Mouse (Mus musculus): Measurements from ENCODE around the gene Itga8. TPM values are rescaled to one million over a fixed set of nuclear protein-coding genes. Genes with fewer than 3 reads are reported as not detected.

The Itga8 gene
- 8.0 and 9.7 TPM in 2 replicates for polyA plus RNA-seq (2016; fragmentation: Nextera tagmentation; extraction: Ambion mirVana)

DNA sequence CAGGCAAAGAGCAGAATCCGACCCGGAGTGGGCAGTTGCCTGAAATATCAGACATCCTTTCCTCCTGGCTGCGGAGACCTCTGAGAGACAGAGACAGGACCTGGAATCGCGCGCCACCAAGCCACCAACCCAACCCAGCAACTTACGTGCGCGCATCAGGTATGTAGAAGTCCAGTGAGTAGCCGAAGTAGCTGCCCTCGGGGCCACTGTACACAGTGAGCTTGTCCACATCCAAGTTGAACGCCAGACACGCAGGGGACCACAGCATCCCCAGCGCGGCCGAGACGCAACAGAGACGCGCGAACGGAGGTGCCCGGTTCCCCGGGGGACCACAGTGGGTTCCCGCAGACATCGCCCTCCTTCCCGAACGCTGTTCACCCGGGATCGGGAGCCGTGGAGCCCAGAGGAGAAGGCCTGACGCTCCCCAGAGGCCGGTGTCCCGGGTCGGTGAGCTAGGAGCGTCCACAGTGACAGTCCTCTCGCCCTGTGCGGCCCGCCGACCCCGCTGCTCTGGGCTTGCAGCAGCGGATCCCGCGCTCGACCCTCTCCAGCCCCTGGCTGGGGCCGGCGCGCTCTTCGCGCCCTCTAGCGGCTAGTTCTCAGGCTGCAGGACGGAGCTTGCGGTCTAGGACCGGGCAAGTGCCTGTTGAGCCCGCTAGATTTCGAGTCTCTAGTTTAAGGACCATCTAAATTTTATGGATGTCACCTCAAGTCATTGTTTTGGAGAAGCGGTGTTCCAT lies at the start of gene Itga8:
Itga8 (minus strand) TSS at position 492 of the 740 bp plus-strand sequence.
- H3K9me3 ChIP-seq (replicated peaks): no peaks in the 10 kb centered on the region
- H3K27ac ChIP-seq: peak within 1 kb of the TSS; percentile 92
- H3K36me3 ChIP-seq: no peaks in the 10 kb centered on the region
- peaks cover 22% of the 10 kb centered on the region for H3K4me1 ChIP-seq
- peaks cover 19% of the 10 kb centered on the region for H3K27me3 ChIP-seq (ENCODE audit: low read depth, poor library complexity, severe bottlenecking)
- DNase-seq (ENCODE audit: low spot score): peak; percentile 98
- H3K4me3 ChIP-seq: peak within 1 kb of the TSS; percentile 86
- WGBS: under 1% methylated on average over 56 of the region's 56 CpGs

DNA sequence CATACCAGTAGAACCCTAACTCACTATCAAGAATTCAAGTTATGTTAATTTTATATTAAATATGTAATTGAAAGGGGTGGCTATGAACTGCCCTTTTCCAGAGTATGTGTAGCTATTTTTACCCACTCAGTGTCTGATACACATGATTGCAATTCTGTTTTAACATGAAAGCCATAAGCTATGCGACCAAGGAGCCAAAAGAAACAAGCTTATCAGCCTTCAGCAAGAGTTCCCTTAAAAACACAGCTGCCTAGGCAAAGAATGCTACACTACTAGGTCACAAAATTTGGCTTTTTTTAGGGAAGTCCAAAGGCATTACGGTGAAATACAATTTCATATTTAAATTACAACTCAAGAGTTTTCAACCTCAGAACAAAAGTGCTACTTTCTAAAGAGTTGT lies 47.2 kb upstream of the Itga8 start:
- no peak overlapping the region for H3K4me3 ChIP-seq
- no peaks in the 10 kb centered on the region for H3K4me1 ChIP-seq
- no peaks in the 10 kb centered on the region for H3K27me3 ChIP-seq (ENCODE audit: low read depth, poor library complexity, severe bottlenecking)
- WGBS: 92% methylated on average over 2 of the region's 2 CpGs
- H3K27ac ChIP-seq: no peak overlapping the region
- H3K36me3 ChIP-seq: peaks cover 8% of the 10 kb centered on the region; the same call in 1 of the 2 replicates
- H3K9me3 ChIP-seq (replicated peaks): no peaks in the 10 kb centered on the region
- DNase-seq (ENCODE audit: low spot score): no peak

DNA sequence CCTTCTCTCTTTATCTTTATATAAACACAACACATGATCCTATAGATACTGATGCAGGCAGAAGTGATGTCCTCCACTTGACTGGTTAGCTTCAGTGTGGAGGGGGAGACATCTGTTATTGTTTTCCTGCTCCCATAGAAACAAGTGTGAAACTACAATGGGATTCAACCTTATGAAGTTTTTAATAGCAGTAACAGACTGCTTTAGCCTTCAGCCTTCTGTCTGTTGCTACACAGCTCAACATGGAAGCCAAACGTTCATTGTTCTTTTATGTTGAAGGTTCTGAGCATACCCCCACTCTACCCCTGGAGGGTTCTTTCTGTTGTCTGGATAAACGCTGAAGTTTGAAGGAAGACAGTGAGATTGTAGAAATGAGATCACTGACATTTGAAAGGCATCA lies 30.2 kb upstream of the Itga8 start:
- peaks cover 22% of the 10 kb centered on the region for H3K4me1 ChIP-seq
- no peaks in the 10 kb centered on the region for H3K36me3 ChIP-seq
- H3K27ac ChIP-seq: no peak overlapping the region
- 84% methylated on average over 2 of the region's 2 CpGs for WGBS
- no peaks in the 10 kb centered on the region for H3K27me3 ChIP-seq (ENCODE audit: low read depth, poor library complexity, severe bottlenecking)
- H3K4me3 ChIP-seq: no peak overlapping the region
- DNase-seq (ENCODE audit: low spot score): no peak
- no peaks in the 10 kb centered on the region for H3K9me3 ChIP-seq (replicated peaks)

DNA sequence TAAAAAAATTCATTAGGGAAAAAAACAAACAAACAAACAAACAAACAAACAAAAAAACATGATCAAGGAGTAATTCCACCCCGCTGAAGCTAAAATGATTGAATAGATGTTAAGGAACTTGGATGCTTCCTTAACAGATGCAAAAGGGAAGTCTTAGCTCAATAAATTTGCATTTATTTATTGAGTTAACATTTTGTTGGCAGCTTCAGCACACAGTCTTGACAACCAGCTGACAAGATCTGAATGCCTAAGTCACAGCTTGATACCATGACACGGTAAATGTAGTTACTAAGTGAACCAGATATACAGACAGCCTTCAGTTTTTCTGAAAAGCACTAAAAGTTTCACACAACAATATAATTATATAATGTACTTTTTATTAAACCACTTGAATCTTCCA lies 27.9 kb upstream of the Itga8 start:
- Histone ChIP-seq H3K27me3 (ENCODE audit: low read depth, poor library complexity, severe bottlenecking) (no peaks in the 10 kb centered on the region), H3K4me3 (no peak overlapping the region), H3K4me1 (peaks cover 25% of the 10 kb centered on the region), H3K27ac (no peak overlapping the region), H3K36me3 (no peaks in the 10 kb centered on the region), H3K9me3 (replicated peaks) (no peaks in the 10 kb centered on the region)
- 87% methylated on average over 2 of the region's 2 CpGs for WGBS
- no peak for DNase-seq (ENCODE audit: low spot score)

DNA sequence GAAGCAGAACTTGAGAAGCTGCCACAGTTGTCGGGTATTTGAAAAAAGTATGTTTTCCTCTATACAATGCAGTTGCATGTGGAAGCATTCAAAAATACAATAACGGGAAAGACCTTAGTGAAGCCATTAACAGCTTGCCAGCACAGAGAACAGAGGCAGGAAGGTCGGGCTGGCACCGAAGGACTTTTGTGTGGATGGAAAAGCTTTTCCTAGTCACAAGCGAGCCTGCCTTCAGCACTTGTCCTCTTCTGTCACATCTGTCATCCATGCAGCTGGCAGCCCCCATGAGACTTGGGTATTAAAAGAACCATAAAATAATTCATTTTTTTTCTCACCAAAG lies 27.3 kb upstream of the Itga8 start:
- peak overlapping the region; percentile 71 for H3K27ac ChIP-seq
- H3K4me1 ChIP-seq: peaks cover 25% of the 10 kb centered on the region
- H3K27me3 ChIP-seq (ENCODE audit: low read depth, poor library complexity, severe bottlenecking): no peaks in the 10 kb centered on the region
- no peaks in the 10 kb centered on the region for H3K36me3 ChIP-seq
- H3K9me3 ChIP-seq (replicated peaks): no peaks in the 10 kb centered on the region
- WGBS: 50% methylated on average over 5 of the region's 5 CpGs
- H3K4me3 ChIP-seq: no peak overlapping the region
- DNase-seq (ENCODE audit: low spot score): no peak

DNA sequence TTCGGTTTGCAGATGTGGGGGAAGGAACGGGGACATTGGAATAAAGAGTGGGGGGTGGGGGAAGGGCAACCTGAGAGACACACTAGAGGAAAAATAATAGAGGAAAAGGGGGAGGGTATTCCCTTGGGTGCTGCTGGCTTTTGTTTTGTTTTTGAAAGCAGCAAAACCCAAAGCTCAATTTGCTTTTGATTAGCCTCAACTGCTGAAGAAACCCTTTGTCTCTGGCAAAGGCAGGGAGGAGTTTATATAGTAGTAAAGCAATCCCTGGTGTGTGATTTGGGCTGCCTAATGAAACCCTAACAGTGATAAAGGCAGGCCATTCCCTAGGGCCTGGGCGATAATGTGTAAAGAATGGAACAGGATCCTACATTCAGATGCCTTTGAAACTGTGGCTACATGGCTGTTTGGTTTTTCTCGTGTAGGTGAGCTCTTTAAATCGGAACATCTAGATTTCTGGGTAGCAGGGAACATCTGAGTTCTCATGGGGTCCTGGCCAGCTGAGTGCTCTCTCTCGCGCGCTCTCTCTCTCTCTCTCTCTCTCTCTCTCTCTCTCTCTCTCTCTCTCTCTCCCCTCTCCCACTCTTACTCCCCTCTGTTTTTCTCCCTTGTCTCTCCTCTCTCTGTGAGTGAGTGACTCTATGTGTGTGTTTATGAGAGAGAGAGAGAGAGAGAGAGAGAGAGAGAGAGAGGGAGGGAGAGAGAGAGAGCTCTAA lies 26.8 kb upstream of the Itga8 start:
- DNase-seq (ENCODE audit: low spot score): no peak
- no peaks in the 10 kb centered on the region for H3K36me3 ChIP-seq
- peak overlapping the region; percentile 71 for H3K27ac ChIP-seq
- H3K4me3 ChIP-seq: peak overlapping the region; percentile 45; the same call in 1 of the 2 replicates
- H3K27me3 ChIP-seq (ENCODE audit: low read depth, poor library complexity, severe bottlenecking): no peaks in the 10 kb centered on the region
- no peaks in the 10 kb centered on the region for H3K9me3 ChIP-seq (replicated peaks)
- peaks cover 25% of the 10 kb centered on the region for H3K4me1 ChIP-seq
- WGBS: 39% methylated on average over 8 of the region's 8 CpGs

DNA sequence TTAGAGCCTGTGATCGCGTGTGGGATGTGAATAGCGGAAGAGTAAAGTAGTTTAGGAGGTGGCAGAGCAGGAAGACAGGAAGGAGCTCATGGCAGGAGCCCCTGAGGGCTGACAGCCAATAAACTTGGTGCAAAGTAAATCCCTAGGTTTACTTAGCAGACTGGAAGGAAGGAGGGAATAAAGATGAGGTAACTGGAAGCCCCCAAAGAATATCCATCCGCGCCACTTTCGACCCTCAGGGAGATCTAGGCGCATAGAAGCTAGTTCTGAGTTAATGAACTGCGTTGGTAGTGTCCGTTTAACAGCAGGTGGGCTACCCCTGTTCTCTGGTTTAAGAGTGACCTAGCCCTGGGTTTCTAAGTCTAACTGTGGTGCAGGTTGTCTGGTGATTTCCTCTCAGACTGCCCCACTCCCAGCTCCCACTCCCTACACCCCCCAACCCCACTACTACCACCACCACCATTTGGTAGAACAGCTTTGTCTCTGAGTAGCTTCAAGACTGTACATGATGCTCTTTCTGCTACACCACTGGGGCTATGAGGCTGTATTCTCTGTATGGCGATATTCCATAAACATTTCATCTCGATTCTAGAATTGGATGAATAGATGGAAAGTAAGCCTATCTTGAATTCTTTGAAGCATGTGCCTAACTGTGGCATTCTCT lies 26.1 kb upstream of the Itga8 start:
- Histone ChIP-seq H3K4me3 (peak overlapping the region; percentile 45), H3K36me3 (no peaks in the 10 kb centered on the region), H3K27me3 (ENCODE audit: low read depth, poor library complexity, severe bottlenecking) (no peaks in the 10 kb centered on the region), H3K4me1 (peaks cover 25% of the 10 kb centered on the region), H3K27ac (peak overlapping the region; percentile 71), H3K9me3 (replicated peaks) (no peaks in the 10 kb centered on the region)
- 39% methylated on average over 11 of the region's 11 CpGs for WGBS
- no peak for DNase-seq (ENCODE audit: low spot score)

DNA sequence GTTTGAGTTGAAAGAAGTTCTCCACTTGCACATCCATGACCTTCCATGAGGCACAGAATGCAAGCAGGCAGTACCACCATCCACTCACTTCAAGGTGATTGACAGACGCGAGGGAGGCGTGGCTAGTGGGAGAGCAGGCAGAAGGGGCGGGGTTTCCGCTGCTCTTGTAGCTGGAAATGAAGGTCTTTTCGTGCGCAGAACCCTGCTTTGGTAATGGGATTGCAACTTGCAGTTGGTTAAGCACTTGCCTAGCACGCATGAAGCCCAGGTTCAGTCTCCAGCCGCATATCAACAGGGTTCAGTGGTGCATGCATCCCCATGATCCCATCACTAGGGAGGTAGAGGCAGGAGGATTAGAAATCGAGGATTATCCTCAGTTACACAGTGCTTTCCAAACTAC lies 25.5 kb upstream of the Itga8 start:
- Histone ChIP-seq H3K36me3 (no peaks in the 10 kb centered on the region), H3K27me3 (ENCODE audit: low read depth, poor library complexity, severe bottlenecking) (no peaks in the 10 kb centered on the region), H3K4me3 (peak overlapping the region; percentile 45), H3K4me1 (peaks cover 25% of the 10 kb centered on the region), H3K9me3 (replicated peaks) (no peaks in the 10 kb centered on the region), H3K27ac (peak overlapping the region; percentile 71)
- WGBS: 8% methylated on average over 10 of the region's 10 CpGs
- peak; percentile 71 for DNase-seq (ENCODE audit: low spot score)

DNA sequence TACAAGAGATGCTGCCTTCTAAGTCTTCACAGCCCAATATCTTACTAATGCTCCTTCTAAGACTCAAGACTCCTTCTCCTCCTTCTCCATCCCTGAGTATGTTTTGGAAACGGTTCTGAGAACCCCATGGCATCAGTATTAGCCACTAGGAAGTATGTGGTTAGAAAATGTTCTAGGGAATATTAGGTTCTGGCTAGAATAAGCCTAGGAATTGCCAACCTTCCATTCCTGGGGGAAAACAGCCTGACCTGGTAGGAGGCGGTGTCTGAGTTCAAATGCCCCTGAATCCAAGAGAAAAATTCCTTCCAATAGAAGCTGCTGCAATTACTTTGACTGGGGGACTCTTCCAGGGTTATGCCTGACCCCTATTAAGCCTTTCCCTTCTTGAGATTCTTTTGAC lies 24.1 kb upstream of the Itga8 start:
- no peaks in the 10 kb centered on the region for H3K27me3 ChIP-seq (ENCODE audit: low read depth, poor library complexity, severe bottlenecking)
- 80% methylated on average over 2 of the region's 2 CpGs for WGBS
- H3K4me1 ChIP-seq: peaks cover 25% of the 10 kb centered on the region
- H3K9me3 ChIP-seq (replicated peaks): no peaks in the 10 kb centered on the region
- H3K27ac ChIP-seq: no peak overlapping the region
- no peaks in the 10 kb centered on the region for H3K36me3 ChIP-seq
- no peak for DNase-seq (ENCODE audit: low spot score)
- no peak overlapping the region for H3K4me3 ChIP-seq

DNA sequence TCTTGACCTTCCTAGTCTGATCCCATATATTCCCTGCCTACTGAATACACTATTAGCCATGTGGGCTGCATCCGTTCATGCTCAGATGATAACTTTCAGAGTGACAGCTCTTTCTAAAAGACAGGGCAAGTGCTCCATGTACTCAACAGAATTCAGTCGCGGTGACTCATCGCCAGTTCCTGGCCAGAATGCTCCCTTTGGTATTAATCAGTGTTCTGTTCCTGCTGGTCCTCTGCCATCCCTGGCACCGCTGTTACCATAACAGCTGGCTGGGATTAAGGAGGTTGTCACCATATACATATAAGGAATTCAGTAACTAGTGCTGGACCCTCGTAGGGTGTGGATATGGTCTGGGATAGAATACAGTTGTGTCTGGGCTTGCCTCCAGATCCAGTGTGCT lies 23.7 kb upstream of the Itga8 start:
- no peaks in the 10 kb centered on the region for H3K36me3 ChIP-seq
- H3K4me3 ChIP-seq: no peak overlapping the region
- DNase-seq (ENCODE audit: low spot score): no peak
- H3K27ac ChIP-seq: no peak overlapping the region
- peaks cover 25% of the 10 kb centered on the region for H3K4me1 ChIP-seq
- WGBS: 88% methylated on average over 6 of the region's 6 CpGs
- no peaks in the 10 kb centered on the region for H3K27me3 ChIP-seq (ENCODE audit: low read depth, poor library complexity, severe bottlenecking)
- H3K9me3 ChIP-seq (replicated peaks): no peaks in the 10 kb centered on the region

DNA sequence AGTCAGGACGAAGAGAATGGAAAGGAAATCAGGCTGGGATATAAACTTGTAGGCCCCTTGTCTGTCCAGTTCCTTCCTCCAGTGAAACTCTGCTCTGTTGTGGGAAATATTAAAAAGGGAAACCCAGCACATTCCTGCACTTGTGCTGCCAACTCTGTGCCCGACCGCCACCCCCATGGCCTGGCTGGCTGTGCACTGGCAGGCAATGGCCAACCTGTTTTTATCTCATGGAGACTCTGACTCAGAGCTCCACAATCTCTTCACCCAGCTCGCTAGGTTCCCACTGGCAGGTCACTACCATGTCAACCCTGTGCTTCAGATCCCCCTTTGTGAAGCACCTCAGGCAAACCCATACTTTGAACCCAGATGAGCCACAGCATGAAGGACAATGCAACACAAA lies 19.2 kb upstream of the Itga8 start:
- H3K27ac ChIP-seq: no peak overlapping the region
- peaks cover 7% of the 10 kb centered on the region; the same call in 1 of the 2 replicates for H3K4me1 ChIP-seq
- H3K27me3 ChIP-seq (ENCODE audit: low read depth, poor library complexity, severe bottlenecking): no peaks in the 10 kb centered on the region
- DNase-seq (ENCODE audit: low spot score): no peak
- H3K4me3 ChIP-seq: no peak overlapping the region
- no peaks in the 10 kb centered on the region for H3K9me3 ChIP-seq (replicated peaks)
- no peaks in the 10 kb centered on the region for H3K36me3 ChIP-seq
- WGBS: 92% methylated on average over 4 of the region's 4 CpGs

DNA sequence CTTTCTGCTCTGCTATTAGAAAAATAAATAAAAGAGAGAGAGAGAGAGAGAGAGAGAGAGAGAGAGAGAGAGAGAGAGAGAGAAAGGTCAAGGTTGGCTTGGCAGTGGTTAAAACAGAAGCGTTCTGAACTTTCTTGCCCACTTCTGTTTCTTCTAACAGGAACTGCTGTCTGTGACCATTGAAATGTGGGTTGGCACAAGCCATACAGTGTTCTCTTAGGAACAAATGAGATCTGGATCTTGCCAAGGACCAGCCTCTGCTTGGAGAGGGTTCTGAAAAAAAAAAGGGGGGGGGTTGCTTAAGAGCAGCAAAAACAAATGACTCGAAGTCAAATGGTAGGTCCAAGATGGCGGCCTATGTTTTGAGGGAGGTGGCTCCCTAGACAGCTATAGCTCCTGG lies 17.0 kb upstream of the Itga8 start:
- Histone ChIP-seq H3K36me3 (no peaks in the 10 kb centered on the region), H3K27ac (no peak overlapping the region), H3K4me3 (no peak overlapping the region), H3K4me1 (peaks cover 8% of the 10 kb centered on the region; the same call in 1 of the 2 replicates), H3K9me3 (replicated peaks) (no peaks in the 10 kb centered on the region), H3K27me3 (ENCODE audit: low read depth, poor library complexity, severe bottlenecking) (no peaks in the 10 kb centered on the region)
- no peak for DNase-seq (ENCODE audit: low spot score)
- 94% methylated on average over 3 of the region's 3 CpGs for WGBS

DNA sequence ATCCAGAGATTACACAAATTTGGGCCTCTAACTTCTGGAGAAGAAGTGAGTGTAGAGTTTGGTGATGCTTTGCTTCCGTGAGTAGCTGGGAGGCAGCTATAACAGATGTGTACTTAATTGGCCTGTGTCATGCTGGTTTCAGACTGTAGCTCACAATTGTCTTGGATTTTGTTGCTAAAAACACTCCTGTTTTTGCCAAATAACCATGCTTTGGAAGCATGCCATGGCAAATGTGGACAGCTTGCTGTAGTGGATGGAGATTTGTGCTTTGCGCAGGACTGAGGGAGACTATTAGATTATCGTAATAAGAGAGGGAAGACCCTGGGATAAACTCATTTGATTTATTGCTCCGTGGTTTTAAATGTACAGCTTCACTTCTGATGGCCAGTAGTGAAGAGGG lies 16.3 kb upstream of the Itga8 start:
- H3K27me3 ChIP-seq (ENCODE audit: low read depth, poor library complexity, severe bottlenecking): no peaks in the 10 kb centered on the region
- no peak for DNase-seq (ENCODE audit: low spot score)
- WGBS: 89% methylated on average over 4 of the region's 4 CpGs
- H3K9me3 ChIP-seq (replicated peaks): no peaks in the 10 kb centered on the region
- no peak overlapping the region for H3K4me3 ChIP-seq
- no peak overlapping the region for H3K27ac ChIP-seq
- peaks cover 8% of the 10 kb centered on the region; the same call in 1 of the 2 replicates for H3K4me1 ChIP-seq
- no peaks in the 10 kb centered on the region for H3K36me3 ChIP-seq
